Mouse (Mus musculus) small intestine, adult 2 months (tissue): Measurements from ENCODE around the gene Chst11.

Experiments used
- CTCF ChIP-seq: fragments of 200-500 bp; IDR thresholded peaks from 2 replicates; pipeline ENCODE4 v1.5.1; 2012; ENCODE audit warnings: low read depth, mild to moderate bottlenecking, control low read depth, inconsistent platforms, low read length, moderate library complexity, mixed read lengths; ENCODE audit not compliant: insufficient replicate concordance, insufficient read length; ENCODE audit errors: extremely low read depth
- POLR2A ChIP-seq: fragments of 200-500 bp; IDR thresholded peaks from 2 replicates; pipeline ENCODE4 v1.6.1; 2012; ENCODE audit warnings: low read depth, mild to moderate bottlenecking, control low read depth, inconsistent platforms, low read length, moderate library complexity

- TF ChIP-seq POLR2A, result no peak
- TF ChIP-seq CTCF, result no peak
Observed at GRCm38 (mm10) chr10:82971549-82971948, 13.7 kb upstream of the Chst11 start.
